Mouse (Mus musculus) intestine, embryonic 14.5 days (tissue): Measurements from ENCODE around the gene Zdhhc19. TPM values are rescaled to one million over a fixed set of nuclear protein-coding genes. Genes with fewer than 3 reads are reported as not detected.

Experiments
- ATAC-seq: fragments of 200-750 bp; cut with Nextera tagmentation; replicated peaks from 2 replicates; pipeline ENCODE4 v1.8.0; 2017; ENCODE audit warnings: low read depth, moderate number of reproducible peaks, moderate TSS enrichment, moderate library complexity; ENCODE audit not compliant: low FRiP score, low TSS enrichment
- DNase-seq: peaks from one replicate; pipeline ENCODE4 v3.0.0-alpha.2; 2018; ENCODE audit warnings: low spot score
- H3K27ac ChIP-seq: fragments of 300-500 bp; sonication (generic); 2 replicates; pipeline ENCODE4 v1.5.1; 2014; ENCODE audit warnings: low read depth, mild to moderate bottlenecking, control low read depth
- H3K27me3 ChIP-seq: fragments of 300-500 bp; sonication (generic); replicated peaks from 2 replicates; pipeline ENCODE4 v1.6.1; 2014; ENCODE audit warnings: low read length, control low read depth; ENCODE audit not compliant: control insufficient read depth, insufficient read depth
- H3K36me3 ChIP-seq: fragments of 300-500 bp; sonication (generic); 2 replicates; pipeline ENCODE4 v1.6.1; 2014; ENCODE audit warnings: low read length, control low read depth; ENCODE audit not compliant: control insufficient read depth, insufficient read depth
- H3K4me1 ChIP-seq: fragments of 300-500 bp; sonication (generic); replicated peaks from 2 replicates; pipeline ENCODE4 v1.6.1; 2014; ENCODE audit warnings: low read length, control low read depth, mixed read lengths; ENCODE audit not compliant: control insufficient read depth, insufficient read depth
- H3K4me2 ChIP-seq: fragments of 300-500 bp; sonication (generic); 2 replicates; pipeline ENCODE4 v1.6.1; 2014; ENCODE audit warnings: low read length
- H3K4me3 ChIP-seq: fragments of 300-500 bp; sonication (generic); 2 replicates; pipeline ENCODE4 v1.5.1; 2014; ENCODE audit warnings: low read depth, low read length, control low read depth, mixed read lengths
- H3K9ac ChIP-seq: fragments of 300-500 bp; sonication (generic); 2 replicates; pipeline ENCODE4 v1.6.1; 2014; ENCODE audit warnings: mild to moderate bottlenecking, low read length
- H3K9me3 ChIP-seq: fragments of 300-500 bp; sonication (generic); 2 replicates; pipeline ENCODE4 v1.6.1; 2016; ENCODE audit warnings: low read length, control low read depth; ENCODE audit not compliant: control insufficient read depth
- WGBS: fragments of 180-500 bp; shearing (Covaris S2); extraction: QIAGEN DNeasy Blood & Tissue Kit; methylation state at CpG from one replicate; pipeline ENCODE4 v1.1.7; 2014; 5-methylcytosine and 5-hydroxymethylcytosine counted together
- polyA plus RNA-seq: library from polyadenylated mRNA; unstranded; fragments of >200 nt; fragmentation: Nextera tagmentation; extraction: Ambion mirVana; gene quantifications from 2 replicates; pipeline ENCODE4 v1.2.1, GENCODE M21; 2014

Zdhhc19 gene
- polyA plus RNA-seq, 1 experiment from 2014 or later: 0.20 TPM

DNA sequence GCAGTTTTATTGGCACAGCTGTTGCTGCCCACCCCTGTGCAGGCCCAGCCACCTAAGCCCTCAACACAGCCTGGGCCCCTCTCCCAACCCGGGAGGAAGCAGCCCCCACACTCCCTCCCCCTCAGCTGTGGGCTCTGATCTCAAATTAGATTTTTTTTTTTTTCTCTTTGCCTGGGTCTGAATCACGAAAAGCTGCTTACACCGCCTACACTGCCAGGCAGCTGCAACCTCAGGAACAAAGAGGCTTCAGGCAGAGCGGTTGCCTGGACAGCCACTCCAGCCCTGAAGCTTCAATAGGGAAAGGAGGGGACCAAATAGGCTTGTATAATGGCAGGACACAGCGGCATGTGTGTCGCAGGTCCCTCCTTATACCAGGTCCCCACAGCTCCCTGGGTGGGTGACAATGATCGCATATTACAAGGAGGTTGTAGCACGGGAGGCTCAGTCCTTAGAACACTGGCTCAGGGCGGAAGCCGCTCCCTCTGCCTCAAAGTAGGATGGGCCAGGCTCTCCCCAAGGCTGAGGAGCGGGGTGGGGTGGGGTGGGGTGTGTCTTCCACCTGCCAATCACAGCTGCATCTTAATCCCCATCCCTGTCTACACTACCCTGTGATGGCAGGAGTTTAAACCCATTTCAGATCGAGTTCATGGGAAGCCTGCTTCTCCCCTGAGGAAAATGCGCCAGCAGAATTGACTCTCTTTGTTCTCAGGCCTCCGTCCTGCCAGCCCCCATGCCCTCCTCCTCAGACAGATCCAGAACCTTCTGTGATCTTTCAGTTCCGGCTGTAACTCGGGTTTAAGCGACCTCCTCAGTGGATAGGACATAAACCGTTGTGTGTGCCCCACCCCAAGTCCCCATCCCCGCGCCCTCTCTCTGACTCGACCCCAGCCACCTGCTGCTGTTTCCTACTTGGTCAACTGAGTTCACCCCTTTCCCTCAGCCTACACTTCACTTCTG is 20.2 kb downstream of the Zdhhc19 start:
- Histone ChIP-seq H3K4me3 (no peak overlapping the region), H3K9me3 (no peaks in the 10 kb centered on the region), H3K4me2 (peak overlapping the region; percentile 41), H3K4me1 (0 out of 2 replicates have a peak, but pooled peaks cover 8% of the 10 kb centered on the region), H3K27me3 (no peaks in the 10 kb centered on the region), H3K9ac (peak overlapping the region; percentile 47), H3K36me3 (no peaks in the 10 kb centered on the region), H3K27ac (peak overlapping the region; percentile 77)
- peak; percentile 84 for ATAC-seq
- WGBS: 21% methylated on average over 21 of the region's 21 CpGs
- peak; percentile 80 for DNase-seq

DNA sequence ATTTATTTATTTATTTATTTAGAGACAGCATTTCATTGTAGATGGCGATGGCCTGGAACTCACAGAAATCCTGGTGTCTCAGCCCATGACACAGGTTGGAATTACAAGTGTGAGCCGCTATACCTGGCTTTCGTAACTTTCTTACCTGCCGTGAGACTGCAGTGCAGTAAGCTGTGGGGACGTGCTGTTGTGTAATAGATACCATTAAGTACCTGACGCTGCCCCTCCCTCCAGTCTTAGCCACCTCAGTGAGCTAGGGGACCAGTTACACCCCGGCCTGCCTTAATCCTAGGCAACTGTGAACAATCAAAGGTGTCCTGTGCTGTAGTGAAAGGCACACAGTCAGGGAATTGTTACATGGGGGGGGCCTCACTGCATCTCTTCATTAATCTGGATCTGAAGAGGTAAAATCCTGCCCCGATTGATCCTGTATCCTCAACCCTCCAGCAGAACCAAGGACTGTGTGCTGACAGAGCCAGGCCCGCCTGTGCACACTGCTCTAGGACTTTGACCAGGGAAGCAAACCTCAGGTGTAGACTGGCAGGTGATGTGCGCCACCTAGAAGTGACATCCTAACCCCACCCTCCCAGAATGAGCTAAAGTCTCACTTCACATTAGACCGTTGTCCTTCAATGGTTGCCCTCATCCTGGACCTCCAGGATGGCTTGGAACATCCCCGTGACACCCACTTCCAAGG is 21.9 kb downstream of the Zdhhc19 start:
- H3K9ac ChIP-seq: no peak overlapping the region
- H3K4me2 ChIP-seq: no peak overlapping the region
- no peaks in the 10 kb centered on the region for H3K27me3 ChIP-seq
- H3K36me3 ChIP-seq: no peaks in the 10 kb centered on the region
- no peak overlapping the region for H3K4me3 ChIP-seq
- ATAC-seq (no peak), DNase-seq (no peak)
- H3K4me1 ChIP-seq: 0 out of 2 replicates have a peak, but pooled peaks cover 8% of the 10 kb centered on the region
- 83% methylated on average over 12 of the region's 12 CpGs for WGBS
- no peak overlapping the region for H3K27ac ChIP-seq
- H3K9me3 ChIP-seq: no peaks in the 10 kb centered on the region

DNA sequence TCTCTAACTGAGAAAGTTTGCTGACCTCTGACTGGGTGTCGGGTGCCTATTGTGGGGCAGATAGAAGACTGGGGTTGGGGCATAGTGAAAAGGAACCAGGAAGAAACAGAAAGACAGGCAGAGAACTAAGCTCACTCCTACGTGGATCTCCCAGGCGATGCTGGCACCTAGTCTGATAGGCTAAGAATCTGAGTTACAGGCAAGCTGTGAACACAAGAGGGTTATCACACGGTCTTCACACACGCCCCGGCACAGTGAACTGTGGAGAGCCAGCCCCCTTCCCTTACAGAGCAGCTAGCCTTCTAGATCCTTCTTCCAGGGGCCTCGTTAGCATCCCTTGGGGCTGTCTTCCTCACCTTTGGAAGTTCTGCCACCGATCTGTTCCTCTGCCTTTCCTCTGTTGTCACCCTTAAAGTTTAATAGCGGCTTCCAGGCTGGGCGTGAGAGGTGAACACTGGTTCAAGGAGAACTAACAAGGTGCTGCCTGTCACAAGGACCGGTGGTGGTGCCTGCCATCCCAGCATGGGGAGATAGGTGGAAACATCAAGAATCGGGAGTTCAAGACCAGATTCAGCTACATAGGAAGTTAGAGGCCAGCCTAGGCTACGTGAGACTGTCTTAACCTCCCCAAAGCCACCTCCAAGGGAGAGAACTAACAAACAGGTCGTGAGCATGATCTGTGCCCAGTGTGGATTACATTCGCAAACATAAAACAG is 23.7 kb downstream of the Zdhhc19 start:
- H3K9me3 ChIP-seq: no peaks in the 10 kb centered on the region
- no peak overlapping the region for H3K4me2 ChIP-seq
- no peak overlapping the region for H3K9ac ChIP-seq
- ATAC-seq (no peak), DNase-seq (no peak)
- WGBS: 79% methylated on average over 15 of the region's 15 CpGs
- H3K4me1 ChIP-seq: peaks cover 15% of the 10 kb centered on the region
- no peaks in the 10 kb centered on the region for H3K27me3 ChIP-seq
- H3K27ac ChIP-seq: no peak overlapping the region
- H3K4me3 ChIP-seq: no peak overlapping the region
- no peaks in the 10 kb centered on the region for H3K36me3 ChIP-seq

DNA sequence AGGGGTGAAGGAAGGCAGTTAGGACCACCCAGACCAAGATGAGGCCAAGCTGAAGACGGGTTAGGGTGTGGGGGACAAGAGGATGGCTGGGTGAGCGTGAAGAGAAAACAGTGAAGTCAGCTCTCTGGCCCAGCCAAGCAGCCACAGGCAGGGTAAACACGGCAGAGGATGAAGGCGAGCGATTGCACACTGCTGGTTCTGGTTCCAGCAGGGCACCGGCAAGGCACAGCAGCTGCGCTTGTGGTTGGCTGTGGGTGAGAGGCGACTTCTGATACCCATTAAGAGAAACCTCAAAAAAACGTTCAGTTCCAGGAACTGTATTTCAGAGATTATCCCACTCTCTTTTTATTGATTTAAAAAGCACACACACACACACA is 24.3 kb downstream of the Zdhhc19 start:
- Histone ChIP-seq H3K27me3 (no peaks in the 10 kb centered on the region), H3K4me2 (no peak overlapping the region), H3K27ac (no peak overlapping the region), H3K4me1 (peaks cover 15% of the 10 kb centered on the region), H3K36me3 (no peaks in the 10 kb centered on the region), H3K9ac (no peak overlapping the region), H3K4me3 (no peak overlapping the region), H3K9me3 (no peaks in the 10 kb centered on the region)
- ATAC-seq (no peak), DNase-seq (no peak)
- WGBS: 54% methylated on average over 9 of the region's 9 CpGs

DNA sequence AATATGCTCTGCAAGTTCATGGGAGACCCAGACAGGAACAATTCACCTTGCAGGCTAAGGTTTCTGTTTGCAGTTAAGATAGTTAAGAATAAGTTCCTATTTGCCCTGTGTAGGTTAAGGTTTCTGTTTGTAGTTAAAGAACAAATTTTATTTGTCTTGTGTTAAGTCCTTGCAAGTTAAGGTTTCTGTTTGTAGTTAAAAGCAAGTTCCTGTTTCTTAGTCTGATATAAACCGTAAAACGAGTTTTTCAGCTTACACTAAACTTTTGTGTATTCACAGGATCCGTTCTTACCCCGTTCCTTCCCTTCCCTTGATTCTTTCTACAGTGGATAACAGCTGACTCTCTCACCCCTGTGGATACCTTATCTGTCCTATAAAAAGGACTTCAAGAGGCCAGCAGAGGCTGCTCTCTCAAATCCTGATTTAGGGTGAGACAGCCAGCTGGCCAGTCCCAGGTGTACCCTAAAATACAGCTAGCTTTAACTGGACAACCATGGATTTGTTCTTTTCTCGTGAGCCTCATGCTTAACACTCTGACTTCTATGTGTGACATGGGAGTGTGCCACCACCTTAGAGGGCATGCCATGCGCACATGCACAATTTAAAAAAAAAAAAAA is 26.6 kb downstream of the Zdhhc19 start:
- Histone ChIP-seq H3K36me3 (no peaks in the 10 kb centered on the region), H3K27me3 (no peaks in the 10 kb centered on the region), H3K9ac (no peak overlapping the region), H3K27ac (no peak overlapping the region), H3K4me1 (peaks cover 7% of the 10 kb centered on the region), H3K4me2 (no peak overlapping the region), H3K4me3 (no peak overlapping the region), H3K9me3 (no peaks in the 10 kb centered on the region)
- ATAC-seq: no peak
- DNase-seq: no peak
- 72% methylated on average over 6 of the region's 6 CpGs for WGBS

DNA sequence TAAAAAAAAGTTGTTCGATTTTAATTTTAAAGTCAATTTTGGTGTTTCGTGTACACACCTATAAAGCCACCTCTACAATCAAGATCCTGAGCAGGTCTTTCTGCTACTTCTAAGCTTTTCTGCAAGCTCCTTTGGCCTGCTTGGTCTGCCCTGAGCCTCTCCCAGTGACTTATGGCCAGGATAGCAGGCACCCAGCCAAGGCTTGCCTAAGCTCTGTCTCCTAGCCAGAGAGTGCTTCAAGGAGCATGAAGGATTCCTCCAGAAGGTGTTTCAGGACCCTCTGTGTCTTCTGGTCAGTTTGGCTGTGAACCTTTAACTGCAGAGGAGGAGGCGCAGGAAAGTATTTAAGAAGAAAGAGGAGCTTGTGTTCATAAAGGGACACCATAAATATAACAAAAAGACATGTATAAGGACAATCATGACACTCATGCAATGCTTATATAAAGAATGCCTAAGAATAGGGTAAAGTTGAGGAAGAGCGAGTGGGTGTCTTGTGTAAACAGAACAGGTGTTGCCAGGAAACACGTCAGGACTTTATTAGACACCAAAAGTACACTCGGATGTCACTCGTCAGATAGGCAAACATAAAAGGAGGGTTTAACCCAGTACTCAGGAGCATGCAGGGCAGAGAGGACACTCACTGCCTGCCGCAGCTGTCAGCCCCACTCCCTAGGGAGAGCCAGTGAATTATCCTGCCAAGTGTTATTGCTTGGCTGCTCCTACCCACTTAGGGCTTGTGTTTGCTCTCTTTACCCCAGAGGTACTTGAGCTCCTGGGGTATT is 27.6 kb downstream of the Zdhhc19 start:
- Histone ChIP-seq H3K9ac (no peak overlapping the region), H3K9me3 (no peaks in the 10 kb centered on the region), H3K4me3 (no peak overlapping the region), H3K36me3 (no peaks in the 10 kb centered on the region), H3K4me2 (no peak overlapping the region), H3K27ac (no peak overlapping the region), H3K27me3 (no peaks in the 10 kb centered on the region), H3K4me1 (peaks cover 7% of the 10 kb centered on the region)
- WGBS: 51% methylated on average over 8 of the region's 8 CpGs
- DNase-seq (no peak), ATAC-seq (0 out of 2 replicates have a peak, but pooled peaks have one; percentile 36)

DNA sequence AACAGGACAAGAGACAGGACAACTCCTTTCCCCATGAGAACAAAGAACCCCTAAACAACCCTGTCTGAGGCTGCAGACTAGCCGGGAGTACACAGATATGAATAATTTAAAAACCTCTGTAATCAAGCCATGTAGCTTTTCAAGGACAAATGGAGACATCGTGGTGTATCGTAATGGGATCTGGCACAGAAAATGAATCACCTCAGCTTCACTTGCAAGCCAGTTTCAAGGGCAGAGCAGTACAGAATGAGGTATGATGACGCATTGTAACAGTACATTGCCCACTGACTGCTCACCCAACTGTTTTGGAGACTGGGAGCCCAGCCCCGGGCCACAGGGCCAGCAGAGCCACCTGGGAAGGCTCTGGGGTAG is 28.2 kb downstream of the Zdhhc19 start:
- no peak for ATAC-seq
- Histone ChIP-seq H3K4me2 (no peak overlapping the region), H3K4me3 (no peak overlapping the region), H3K9ac (no peak overlapping the region), H3K27ac (no peak overlapping the region), H3K36me3 (no peaks in the 10 kb centered on the region), H3K9me3 (no peaks in the 10 kb centered on the region), H3K27me3 (no peaks in the 10 kb centered on the region), H3K4me1 (peaks cover 7% of the 10 kb centered on the region)
- 61% methylated on average over 5 of the region's 5 CpGs for WGBS
- no peak for DNase-seq

DNA sequence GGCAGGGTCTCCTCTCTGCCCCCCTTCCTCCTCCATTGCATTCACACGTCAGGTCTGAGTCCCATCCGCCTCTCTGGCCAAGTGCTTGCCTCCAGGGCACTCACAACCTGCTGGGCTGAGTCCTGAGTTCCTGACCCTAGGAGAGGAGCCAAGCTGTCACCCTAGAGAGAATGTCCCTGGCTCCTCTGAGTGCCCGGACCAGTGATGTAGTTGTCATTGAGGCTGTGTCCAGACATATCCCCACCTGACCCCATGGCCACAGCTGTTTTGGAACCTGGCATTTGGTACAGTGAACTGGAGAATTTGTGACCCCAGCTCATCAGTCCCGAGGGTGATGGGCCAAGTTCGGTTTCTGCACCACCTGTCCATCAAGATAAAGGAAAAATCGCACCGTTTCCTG is 30.8 kb downstream of the Zdhhc19 start:
- no peak for ATAC-seq

More for the DNA sequence above, 30.8 kb downstream of the Zdhhc19 start:
- Histone ChIP-seq H3K9me3 (no peaks in the 10 kb centered on the region), H3K27me3 (no peaks in the 10 kb centered on the region), H3K27ac (no peak overlapping the region), H3K4me2 (no peak overlapping the region), H3K4me3 (no peak overlapping the region), H3K9ac (no peak overlapping the region), H3K4me1 (peaks cover 7% of the 10 kb centered on the region), H3K36me3 (no peaks in the 10 kb centered on the region)
- no peak for DNase-seq
- WGBS: 69% methylated on average over 7 of the region's 7 CpGs
